Mouse (Mus musculus) cerebellum, adult 2 months (tissue): ENCODE measurements around the gene Ubxn6.

ENCODE experiments used
- CTCF ChIP-seq: fragments of 200-500 bp; IDR thresholded peaks from 2 replicates; pipeline ENCODE4 v1.5.1; 2011; ENCODE audit warnings: low read depth, mild to moderate bottlenecking, control low read depth, low read length, moderate library complexity, borderline replicate concordance; ENCODE audit not compliant: insufficient read depth
- POLR2A ChIP-seq: fragments of 200-500 bp; IDR thresholded peaks from 2 replicates; pipeline ENCODE4 v1.6.1; 2011; ENCODE audit warnings: low read length, control low read depth, borderline replicate concordance; ENCODE audit not compliant: insufficient read depth

- TF ChIP-seq POLR2A (no peak), CTCF (no peak)
These were observed 51.4 kb downstream of the Ubxn6 start for GRCm38 (mm10) chr17:56023386-56023785.
